Mouse (Mus musculus) thymus, adult 2 months (tissue): ENCODE data around the gene Nckap5. TPM values are rescaled to one million over a fixed set of nuclear protein-coding genes. Genes with fewer than 3 reads are reported as not detected.

Experiments
- DNase-seq: peaks from one replicate; pipeline ENCODE4 v3.0.0; 2021
- H3K27ac ChIP-seq: fragments of 200-500 bp; 2 replicates; pipeline ENCODE4 v1.5.1; 2012; ENCODE audit warnings: low read length, control low read depth; ENCODE audit not compliant: control insufficient read depth, insufficient read depth
- H3K27me3 ChIP-seq: fragments of 200-500 bp; 2 replicates; pipeline ENCODE4 v1.6.1; 2012; ENCODE audit warnings: mild to moderate bottlenecking, low read length, moderate library complexity, mixed read lengths; ENCODE audit not compliant: control insufficient read depth, insufficient read depth
- H3K36me3 ChIP-seq: fragments of 200-500 bp; 2 replicates; pipeline ENCODE4 v1.6.1; 2012; ENCODE audit warnings: mild to moderate bottlenecking, low read length, moderate library complexity; ENCODE audit not compliant: control insufficient read depth, insufficient read depth
- H3K4me1 ChIP-seq: fragments of 200-500 bp; replicated peaks from 2 replicates; pipeline ENCODE4 v1.6.1; 2012; ENCODE audit warnings: low read length; ENCODE audit not compliant: control insufficient read depth, insufficient read depth
- H3K4me3 ChIP-seq: fragments of 200-500 bp; 2 replicates; pipeline ENCODE4 v1.5.1; 2012; ENCODE audit warnings: mild to moderate bottlenecking, low read length, control low read depth, moderate library complexity; ENCODE audit not compliant: control insufficient read depth, insufficient read depth
- CTCF ChIP-seq: fragments of 200-500 bp; IDR thresholded peaks from 2 replicates; pipeline ENCODE4 v1.5.1; 2012; ENCODE audit warnings: mild to moderate bottlenecking, control low read depth, low read length, moderate library complexity, borderline replicate concordance; ENCODE audit not compliant: control insufficient read depth, poor library complexity, insufficient read depth; ENCODE audit errors: extremely low read depth
- POLR2A ChIP-seq: fragments of 200-500 bp; IDR thresholded peaks from 2 replicates; pipeline ENCODE4 v1.6.1; 2012; ENCODE audit warnings: mild to moderate bottlenecking, low read length, control low read depth, moderate library complexity; ENCODE audit not compliant: control insufficient read depth, poor library complexity, insufficient read depth; ENCODE audit errors: extremely low read depth
- WGBS: fragments of 180-500 bp; shearing (Covaris S2); methylation state at CpG from one replicate; pipeline ENCODE4 v1.1.7; 2018; 5-methylcytosine and 5-hydroxymethylcytosine counted together
- polyA plus RNA-seq: library from polyadenylated mRNA; depleted of rRNA; stranded (reverse); fragments of >200 nt; gene quantifications from 2 replicates; pipeline ENCODE4 v1.2.3, GENCODE M21; 2012

Gene Nckap5
- polyA plus RNA-seq, 1 experiment: 0.50 TPM

DNA sequence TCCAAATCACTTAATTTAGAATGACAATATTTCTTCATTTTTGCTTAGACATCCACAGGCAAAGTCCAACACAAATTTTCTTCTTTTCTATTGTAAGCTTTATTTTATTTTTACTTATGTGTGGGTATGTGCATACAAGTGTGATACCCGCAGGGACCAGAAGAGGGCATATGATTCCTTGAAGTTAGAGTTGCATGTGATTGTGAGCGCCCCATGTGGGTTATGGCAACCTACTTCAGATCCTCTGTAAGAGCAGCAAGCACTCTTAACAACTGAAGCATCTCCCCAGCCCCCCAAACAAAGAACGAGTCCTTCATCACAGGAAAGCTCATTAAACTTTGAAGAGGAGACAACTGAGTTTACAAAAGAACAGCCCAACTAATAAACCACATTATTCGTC is 217.7 kb downstream of the Nckap5 start:
- TF ChIP-seq POLR2A (no peak), CTCF (no peak)
- DNase-seq: no peak
- WGBS: 91% methylated on average over 4 of the region's 4 CpGs
- H3K36me3 ChIP-seq: no peaks in the 10 kb centered on the region
- no peak overlapping the region for H3K4me3 ChIP-seq
- no peak overlapping the region for H3K27ac ChIP-seq
- no peaks in the 10 kb centered on the region for H3K27me3 ChIP-seq
- no peaks in the 10 kb centered on the region for H3K4me1 ChIP-seq

DNA sequence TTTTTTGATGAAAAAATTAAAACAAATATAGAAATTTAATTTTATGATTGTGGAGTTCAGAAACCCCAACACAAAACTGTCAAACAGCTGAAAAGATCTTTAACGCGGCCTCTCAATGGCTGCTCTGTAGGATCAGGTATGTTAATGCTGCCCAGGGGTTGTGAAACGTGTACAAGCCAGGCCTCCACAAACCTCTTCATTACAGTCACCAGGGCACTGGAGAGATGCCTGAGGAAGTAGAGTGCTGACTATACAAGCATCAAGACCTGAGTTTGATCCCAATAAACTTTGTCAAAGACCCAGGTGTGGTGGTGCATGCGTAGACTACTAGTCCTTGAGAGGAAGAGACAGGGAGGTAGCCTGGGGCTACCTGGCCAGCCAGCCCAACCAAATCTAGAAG is 222.0 kb downstream of the Nckap5 start:
- WGBS: 89% methylated on average over 4 of the region's 4 CpGs
- no peak for TF ChIP-seq CTCF
- no peak for TF ChIP-seq POLR2A
- DNase-seq: no peak
- Histone ChIP-seq H3K36me3 (no peaks in the 10 kb centered on the region), H3K4me1 (no peaks in the 10 kb centered on the region), H3K27me3 (no peaks in the 10 kb centered on the region), H3K27ac (no peak overlapping the region), H3K4me3 (no peak overlapping the region)

DNA sequence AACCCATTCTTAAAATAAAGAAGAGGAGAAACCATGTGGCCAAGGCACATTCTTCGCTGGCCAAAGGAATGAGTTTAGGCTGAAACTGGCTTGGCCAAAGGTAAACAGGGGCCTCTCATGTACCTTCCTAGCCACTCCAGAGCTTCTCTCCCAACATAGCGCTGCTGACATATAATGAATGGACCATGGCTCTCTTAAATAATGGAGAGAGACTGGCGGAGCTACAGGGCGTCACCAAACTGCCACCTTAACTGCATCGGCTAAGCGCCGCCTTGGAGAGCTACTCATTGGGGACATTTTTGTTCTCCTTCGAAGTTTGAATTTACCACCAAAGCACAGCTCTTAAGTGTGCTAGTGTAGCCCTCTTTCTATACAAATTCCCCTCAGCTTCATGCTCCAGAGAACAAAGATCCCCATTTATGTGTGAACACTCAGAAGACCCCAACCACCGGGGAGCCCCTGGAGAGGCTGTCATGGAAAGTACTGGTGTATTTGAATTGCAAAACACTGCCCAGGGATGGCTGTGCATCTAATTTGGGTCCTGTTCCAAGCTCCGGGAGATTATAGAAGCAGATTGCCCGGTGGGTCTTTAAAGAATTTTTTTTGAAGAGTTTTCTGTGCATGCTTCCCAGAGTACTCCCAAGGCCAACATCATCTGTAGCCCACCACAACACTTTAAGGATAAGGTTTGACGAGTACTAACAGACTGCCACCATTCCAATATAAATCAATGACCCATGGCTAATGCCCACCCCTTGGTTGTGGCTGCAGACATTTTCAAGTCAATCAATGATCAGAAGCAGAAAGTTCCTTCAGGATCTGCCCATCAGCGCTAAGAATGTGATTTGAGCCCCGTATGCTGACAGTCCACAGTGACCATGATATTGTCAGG is 224.2 kb downstream of the Nckap5 start:
- 94% methylated on average over 14 of the region's 14 CpGs for WGBS
- Histone ChIP-seq H3K36me3 (no peaks in the 10 kb centered on the region), H3K4me3 (no peak overlapping the region), H3K27ac (no peak overlapping the region), H3K27me3 (no peaks in the 10 kb centered on the region), H3K4me1 (no peaks in the 10 kb centered on the region)
- DNase-seq: no peak
- no peak for TF ChIP-seq POLR2A
- TF ChIP-seq CTCF: no peak

DNA sequence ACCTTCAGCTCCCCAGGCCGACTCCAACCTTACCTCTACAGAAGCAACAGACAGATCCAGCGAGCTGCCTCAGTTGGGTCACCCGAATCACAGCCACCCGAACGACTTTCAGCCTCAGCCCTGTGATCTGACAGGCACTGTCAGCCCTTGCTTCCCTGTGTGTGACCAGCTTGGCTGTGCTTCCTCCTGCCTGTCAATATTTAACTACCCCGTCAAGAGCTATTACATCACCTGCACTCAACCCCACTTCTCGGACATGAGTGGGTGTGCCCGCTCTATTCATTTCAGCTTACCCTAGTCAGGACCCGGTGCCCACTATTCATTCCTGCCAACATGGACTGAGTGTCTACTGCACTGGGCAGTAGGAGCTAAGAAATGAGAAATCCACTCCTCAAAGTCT is 226.0 kb downstream of the Nckap5 start:
- no peaks in the 10 kb centered on the region for H3K4me1 ChIP-seq
- DNase-seq: no peak
- no peak overlapping the region for H3K27ac ChIP-seq
- H3K4me3 ChIP-seq: no peak overlapping the region
- H3K27me3 ChIP-seq: no peaks in the 10 kb centered on the region
- no peaks in the 10 kb centered on the region for H3K36me3 ChIP-seq
- TF ChIP-seq CTCF (no peak), POLR2A (no peak)
- WGBS: 81% methylated on average over 9 of the region's 9 CpGs

DNA sequence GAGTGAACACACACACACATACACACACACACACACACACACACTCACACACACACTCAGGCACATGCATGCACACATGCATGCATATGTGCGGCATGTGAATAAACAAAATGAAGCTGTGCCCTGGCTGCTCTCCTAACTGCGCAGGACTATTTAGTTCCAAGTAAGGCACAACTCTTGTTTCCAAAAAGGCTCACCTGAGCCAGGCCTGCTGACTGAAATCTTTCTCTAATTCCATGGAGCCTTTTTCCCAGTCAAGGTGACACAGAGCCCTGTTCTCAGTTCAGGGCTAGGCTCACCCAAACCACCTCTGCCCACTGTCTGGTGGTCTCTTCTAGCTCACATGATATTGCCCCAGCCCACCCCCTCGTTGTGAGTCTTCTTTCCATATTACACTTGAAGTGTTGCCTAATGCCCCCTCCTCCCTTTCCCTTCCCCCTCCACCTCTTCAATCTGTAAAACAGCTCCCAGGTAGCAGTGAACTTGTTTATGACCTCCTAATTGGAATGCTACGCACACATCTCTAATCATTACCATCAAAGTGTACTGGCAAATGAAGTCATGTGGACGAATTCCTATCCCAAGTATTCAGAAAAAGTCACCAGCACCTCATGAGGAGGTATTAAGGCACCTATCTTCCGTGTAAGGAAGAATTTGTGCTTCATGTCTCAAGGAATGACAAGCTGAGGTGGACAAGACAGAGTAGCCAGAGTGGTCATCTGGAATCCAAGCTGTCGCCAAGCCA is 226.7 kb downstream of the Nckap5 start:
- H3K4me1 ChIP-seq: no peaks in the 10 kb centered on the region
- no peaks in the 10 kb centered on the region for H3K36me3 ChIP-seq
- 88% methylated on average over 7 of the region's 7 CpGs for WGBS
- no peak overlapping the region for H3K4me3 ChIP-seq
- H3K27me3 ChIP-seq: no peaks in the 10 kb centered on the region
- H3K27ac ChIP-seq: no peak overlapping the region
- DNase-seq: no peak
- TF ChIP-seq CTCF: no peak
- no peak for TF ChIP-seq POLR2A

DNA sequence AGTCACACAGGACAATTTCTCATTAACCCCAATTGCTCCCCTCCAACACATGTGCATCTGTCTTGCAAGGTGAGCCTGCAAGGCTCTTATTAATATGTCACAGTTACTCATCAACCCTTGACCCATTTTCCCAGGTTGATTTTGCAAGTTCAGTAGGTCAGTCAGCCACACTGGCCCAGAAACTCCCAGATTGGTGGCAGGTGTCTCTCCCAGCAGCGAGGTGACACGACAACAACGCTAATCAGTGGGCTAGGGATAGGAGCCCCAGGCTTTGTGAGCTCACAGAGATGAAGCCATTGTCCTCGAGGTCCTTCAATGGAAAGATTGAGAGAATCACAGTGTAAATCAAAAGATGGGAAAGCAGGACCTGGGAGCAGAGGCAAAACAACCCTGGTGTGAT is 230.0 kb downstream of the Nckap5 start:
- no peaks in the 10 kb centered on the region for H3K4me1 ChIP-seq
- H3K27ac ChIP-seq: no peak overlapping the region
- 79% methylated on average over 4 of the region's 4 CpGs for WGBS
- no peaks in the 10 kb centered on the region for H3K27me3 ChIP-seq
- DNase-seq: no peak
- no peak overlapping the region for H3K4me3 ChIP-seq
- H3K36me3 ChIP-seq: no peaks in the 10 kb centered on the region
- TF ChIP-seq POLR2A (no peak), CTCF (no peak)
